In the genomic region with DNA sequence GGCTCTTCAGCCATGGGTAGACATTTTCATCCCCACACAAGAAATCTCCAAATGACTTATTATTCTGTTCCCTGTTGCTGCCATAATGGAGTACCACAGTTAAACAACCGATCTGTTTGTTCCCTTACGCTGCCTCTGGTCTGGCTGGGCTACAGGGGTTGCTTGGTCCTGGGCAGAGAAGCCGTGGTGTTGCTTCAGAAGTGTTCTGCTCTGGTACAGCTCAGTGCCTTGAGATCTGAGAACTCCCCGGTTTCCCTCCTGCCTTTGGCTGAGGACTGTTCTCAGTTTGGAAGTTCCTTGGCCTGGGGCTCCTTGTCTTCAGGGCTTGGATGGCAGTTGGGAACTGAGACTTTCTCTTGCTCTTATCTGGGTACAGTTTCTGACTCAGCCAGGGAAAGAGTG, we compare ENCODE assay signal across 1 mouse cellular context.
TF ChIP-seq lines count a peak whose summit lies in the region.

No protein-coding gene starts in this region.

TF ChIP-seq in MEL, 35 proteins besides CTCF, POLR2A, EP300 and RAD21:
- no peak for TF ChIP-seq JUND (IDR thresholded peaks at IDR 0.05; ENCODE audit: low read depth, low read length)
- no peak for TF ChIP-seq MAZ (IDR thresholded peaks at IDR 0.05; ENCODE audit: low read depth, low read length)
- TF ChIP-seq MAFK (IDR thresholded peaks at IDR 0.05; ENCODE audit: borderline replicate concordance, low read depth, low read length) = no peak
- TF ChIP-seq BHLHE40 (IDR thresholded peaks at IDR 0.05; ENCODE audit: borderline replicate concordance, low read depth, low read length) = no peak
- TF ChIP-seq NELFE (IDR thresholded peaks at IDR 0.05; ENCODE audit: low read depth, low read length) = no peak
- no peak for TF ChIP-seq GABPA (IDR thresholded peaks at IDR 0.05; ENCODE audit: low read depth, low read length)
- TF ChIP-seq MYB (IDR thresholded peaks at IDR 0.05; ENCODE audit: low read depth, low read length) = no peak
- TF ChIP-seq SMC3 (IDR thresholded peaks at IDR 0.05; ENCODE audit: low read depth, low read length) = no peak
- no peak for TF ChIP-seq MAX (IDR thresholded peaks at IDR 0.05; ENCODE audit: low read length)
- TF ChIP-seq CHD2 (IDR thresholded peaks at IDR 0.05; ENCODE audit: low read length) = no peak
- TF ChIP-seq USF2 (IDR thresholded peaks at IDR 0.05; ENCODE audit: borderline replicate concordance in 1 of 2, insufficient read depth in 1 of 2, low read depth in 1 of 2, low read length in 2 of 2) = no peak
- TF ChIP-seq ZKSCAN1 (IDR thresholded peaks at IDR 0.05; ENCODE audit: low read depth, low read length) = no peak
- no peak for TF ChIP-seq E2F4 (IDR thresholded peaks at IDR 0.05; ENCODE audit: borderline replicate concordance, low read depth, low read length)
- TF ChIP-seq HCFC1 (IDR thresholded peaks at IDR 0.05; ENCODE audit: low read depth, low read length) = no peak
- TF ChIP-seq ETS1 (IDR thresholded peaks at IDR 0.05; ENCODE audit: low read depth, low read length) = no peak
- no peak for TF ChIP-seq ZC3H11A (IDR thresholded peaks at IDR 0.05; ENCODE audit: low read depth, low read length)
- no peak for TF ChIP-seq POLR2AphosphoS2 (IDR thresholded peaks at IDR 0.05; ENCODE audit: low read length)
